Mouse (Mus musculus) hindbrain, postnatal 0 days (tissue): ENCODE results near the gene Ddx4. TPM values are rescaled to one million over a fixed set of nuclear protein-coding genes. Genes with fewer than 3 reads are reported as not detected.
A peak's percentile ranks its signal among the peaks of the same experiment; 100 is the strongest.

Experiments used
- ATAC-seq: fragments of 200-750 bp; cut with Nextera tagmentation; 2 replicates; pipeline ENCODE4 v1.8.0; 2017; ENCODE audit warnings: mild to moderate bottlenecking, moderate TSS enrichment, moderate library complexity
- DNase-seq: peaks from one replicate; pipeline ENCODE4 v3.0.0-alpha.2; 2015; ENCODE audit warnings: low spot score
- H3K27ac ChIP-seq: fragments of 300-500 bp; sonication (generic); 2 replicates; pipeline ENCODE4 v1.5.1; 2014; ENCODE audit warnings: mild to moderate bottlenecking
- H3K27me3 ChIP-seq: fragments of 300-500 bp; sonication (generic); 2 replicates; pipeline ENCODE4 v1.6.1; 2014; ENCODE audit warnings: low read length, mixed read lengths; ENCODE audit not compliant: insufficient read depth
- H3K36me3 ChIP-seq: fragments of 300-500 bp; sonication (generic); 2 replicates; pipeline ENCODE4 v1.6.1; 2014; ENCODE audit warnings: low read length, mixed read lengths; ENCODE audit not compliant: insufficient read depth
- H3K4me1 ChIP-seq: fragments of 300-500 bp; sonication (generic); 2 replicates; pipeline ENCODE4 v1.6.1; 2014; ENCODE audit warnings: antibody characterized with exemption, low read length, mixed read lengths; ENCODE audit not compliant: insufficient read depth
- H3K4me2 ChIP-seq: fragments of 300-500 bp; sonication (generic); 2 replicates; pipeline ENCODE4 v1.6.1; 2014; ENCODE audit warnings: low read depth, mild to moderate bottlenecking, low read length, moderate library complexity, mixed read lengths
- H3K4me3 ChIP-seq: fragments of 300-500 bp; sonication (generic); 2 replicates; pipeline ENCODE4 v1.5.1; 2014; ENCODE audit warnings: low read length
- H3K9ac ChIP-seq: fragments of 300-500 bp; sonication (generic); replicated peaks from 2 replicates; pipeline ENCODE4 v1.6.1; 2014; ENCODE audit warnings: mild to moderate bottlenecking, low read length, moderate library complexity, mixed read lengths
- H3K9me3 ChIP-seq: fragments of 300-500 bp; sonication (generic); 2 replicates; pipeline ENCODE4 v1.6.1; 2016; ENCODE audit warnings: low read length, mixed read lengths
- CTCF ChIP-seq: IDR thresholded peaks from 2 replicates; pipeline ENCODE4 v1.5.1; 2016; ENCODE audit warnings: antibody characterized with exemption, control low read depth, low read depth
- WGBS: fragments of 180-500 bp; shearing (Covaris S2); extraction: QIAGEN DNeasy Blood & Tissue Kit; methylation state at CpG from one replicate; pipeline ENCODE4 v1.1.7; 2014; 5-methylcytosine and 5-hydroxymethylcytosine counted together
- polyA plus RNA-seq: library from polyadenylated mRNA; unstranded; fragments of >200 nt; fragmentation: Nextera tagmentation; extraction: Ambion mirVana; gene quantifications from 2 replicates; pipeline ENCODE4 v1.2.1, GENCODE M21; 2015
- total RNA-seq: library from RNA; depleted of rRNA; stranded (reverse); fragments of >200 nt; gene quantifications from 2 replicates; pipeline ENCODE4 v1.2.3, GENCODE M21; 2014

The Ddx4 gene
- total and polyA plus RNA-seq, 2 experiments from 2014 or later: 0.37 to 0.41 TPM

DNA sequence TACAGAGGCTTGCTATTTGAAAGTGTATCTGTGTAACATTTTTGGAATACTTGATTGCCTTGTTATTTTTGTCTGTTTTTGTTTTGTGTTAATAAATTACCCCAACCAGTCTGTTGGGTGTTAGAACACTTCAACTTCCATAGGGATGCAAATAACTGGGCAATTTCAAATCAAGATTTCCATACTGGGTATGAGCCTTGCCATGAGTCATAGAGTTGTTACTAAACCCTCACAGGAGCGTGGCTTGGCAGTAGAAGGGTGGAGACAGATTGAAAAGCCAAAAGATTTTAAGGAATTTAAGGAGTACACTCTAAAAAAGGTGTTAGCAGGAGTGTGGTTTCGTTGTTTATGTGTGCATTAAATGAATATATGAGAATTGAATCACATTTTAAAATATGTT, 31.0 kb upstream of the Ddx4 start:
- no peaks in the 10 kb centered on the region for H3K27me3 ChIP-seq
- DNase-seq (no peak), ATAC-seq (no peak)
- H3K4me1 ChIP-seq: no peaks in the 10 kb centered on the region
- H3K4me2 ChIP-seq: no peak overlapping the region
- no peak overlapping the region for H3K4me3 ChIP-seq
- TF ChIP-seq CTCF: no peak
- H3K27ac ChIP-seq: no peak overlapping the region
- 86% methylated on average over 2 of the region's 2 CpGs for WGBS
- no peak overlapping the region for H3K9ac ChIP-seq
- no peaks in the 10 kb centered on the region for H3K9me3 ChIP-seq
- H3K36me3 ChIP-seq: peaks cover 5% of the 10 kb centered on the region; the same call in 1 of the 2 replicates

DNA sequence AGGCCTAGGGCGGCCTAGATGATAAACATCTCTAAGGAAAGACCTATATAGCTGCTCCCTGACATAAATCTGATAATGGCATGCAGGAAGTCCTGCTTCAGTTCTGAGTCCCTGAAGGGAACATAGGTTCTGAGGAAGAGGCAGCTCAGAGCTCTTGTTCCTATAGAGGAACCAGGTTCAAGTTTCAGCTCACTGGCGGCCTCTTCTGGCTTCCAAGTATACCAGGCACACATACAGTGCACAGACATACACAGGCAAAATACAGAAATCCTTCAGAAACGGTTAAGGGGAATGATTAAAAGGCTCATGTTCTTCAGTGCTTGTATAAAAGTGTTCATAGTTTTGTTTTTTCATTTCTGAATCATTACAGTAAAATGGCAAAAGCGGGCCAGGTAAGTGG, 25.9 kb upstream of the Ddx4 start:
- ATAC-seq: no peak
- Histone ChIP-seq H3K27ac (no peak overlapping the region), H3K4me1 (no peaks in the 10 kb centered on the region), H3K27me3 (no peaks in the 10 kb centered on the region), H3K36me3 (no peaks in the 10 kb centered on the region), H3K9me3 (no peaks in the 10 kb centered on the region), H3K4me2 (no peak overlapping the region), H3K9ac (no peak overlapping the region), H3K4me3 (no peak overlapping the region)
- TF ChIP-seq CTCF: no peak
- 89% methylated on average over 4 of the region's 4 CpGs for WGBS
- peak; percentile 34 for DNase-seq

DNA sequence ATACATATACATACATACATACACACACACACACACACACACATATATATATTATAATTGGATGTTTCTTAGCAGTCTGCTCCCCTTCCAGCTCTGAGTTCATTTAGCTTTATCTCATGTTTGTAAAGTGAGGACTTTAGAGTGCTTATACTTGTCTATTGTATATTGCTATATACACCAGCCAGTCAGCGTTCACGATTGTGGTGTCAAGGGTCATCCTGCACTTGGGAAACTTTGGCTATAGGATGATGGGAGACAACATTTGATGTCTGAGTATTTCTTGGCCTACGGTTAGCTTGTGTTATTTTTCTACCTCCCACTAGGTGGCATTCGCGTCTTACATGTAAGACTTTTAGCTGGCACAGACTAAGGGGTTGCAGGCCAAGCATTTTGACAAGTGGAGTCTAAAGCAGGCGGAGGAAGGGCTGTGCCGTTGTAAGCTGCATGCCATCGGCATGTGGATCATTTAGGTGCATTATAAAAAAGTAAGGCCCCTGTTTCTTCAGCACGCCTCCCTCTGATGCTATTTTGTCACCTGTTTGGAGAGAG, 21.7 kb upstream of the Ddx4 start:
- peak; percentile 86 for ATAC-seq
- Histone ChIP-seq H3K4me1 (no peaks in the 10 kb centered on the region), H3K4me2 (no peak overlapping the region), H3K27ac (no peak overlapping the region), H3K4me3 (no peak overlapping the region), H3K36me3 (peaks cover 13% of the 10 kb centered on the region), H3K9ac (no peak overlapping the region), H3K9me3 (no peaks in the 10 kb centered on the region), H3K27me3 (no peaks in the 10 kb centered on the region)
- peak; percentile 96 for TF ChIP-seq CTCF
- 8% methylated on average over 9 of the region's 9 CpGs for WGBS
- peak; percentile 94 for DNase-seq

DNA sequence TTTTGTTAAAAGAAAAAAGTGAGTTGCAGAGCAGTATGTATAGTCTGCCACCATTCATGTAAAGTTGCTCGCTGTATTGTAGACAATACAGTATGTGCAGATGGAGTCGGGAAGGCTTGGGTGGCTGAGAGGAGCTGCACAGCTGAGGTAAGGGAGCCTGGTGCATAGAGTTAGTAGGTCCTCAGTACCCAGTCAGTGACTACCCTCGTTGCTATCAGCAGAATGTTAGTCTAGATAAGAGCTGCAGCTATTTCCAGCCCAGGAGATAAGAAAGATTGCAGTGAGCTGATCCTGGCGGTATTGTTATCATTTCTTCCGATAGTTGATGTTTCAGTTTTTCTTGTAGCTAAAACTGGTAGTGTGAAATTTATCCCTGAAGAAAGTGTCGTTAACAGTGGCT, 20.5 kb upstream of the Ddx4 start:
- WGBS: 85% methylated on average over 6 of the region's 6 CpGs

DNA sequence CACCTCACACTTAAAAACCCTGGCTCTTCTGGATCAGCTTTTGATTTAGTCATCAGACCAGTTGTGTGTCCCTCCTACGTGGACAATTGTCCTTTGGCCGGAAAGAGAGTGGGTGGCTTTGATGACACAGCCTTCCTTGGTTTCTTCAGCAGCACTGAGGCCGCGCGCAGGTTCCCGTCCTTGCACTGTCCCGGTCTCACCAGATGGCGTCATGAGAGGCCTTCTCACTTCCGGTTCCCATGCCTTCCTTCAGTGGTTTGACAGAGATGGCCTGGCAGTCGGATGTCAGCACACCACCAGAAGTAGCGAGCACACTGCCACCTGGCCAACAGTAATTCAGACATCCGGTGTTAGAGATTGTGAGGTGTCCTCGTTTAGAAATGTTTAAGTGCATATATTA, 19.4 kb upstream of the Ddx4 start:
- peak; percentile 12; the same call in 1 of the 2 replicates for TF ChIP-seq CTCF
- no peak overlapping the region for H3K4me2 ChIP-seq
- no peak overlapping the region for H3K9ac ChIP-seq
- no peaks in the 10 kb centered on the region for H3K4me1 ChIP-seq
- H3K9me3 ChIP-seq: no peaks in the 10 kb centered on the region
- DNase-seq (no peak), ATAC-seq (no peak)
- H3K36me3 ChIP-seq: peaks cover 13% of the 10 kb centered on the region
- H3K27me3 ChIP-seq: no peaks in the 10 kb centered on the region
- no peak overlapping the region for H3K4me3 ChIP-seq
- no peak overlapping the region for H3K27ac ChIP-seq
- WGBS: 69% methylated on average over 13 of the region's 13 CpGs

More for the DNA sequence above, 20.5 kb upstream of the Ddx4 start:
- H3K27me3 ChIP-seq: no peaks in the 10 kb centered on the region
- no peaks in the 10 kb centered on the region for H3K9me3 ChIP-seq
- no peak overlapping the region for H3K4me3 ChIP-seq
- no peak for TF ChIP-seq CTCF
- no peaks in the 10 kb centered on the region for H3K4me1 ChIP-seq
- DNase-seq: no peak
- H3K36me3 ChIP-seq: peaks cover 13% of the 10 kb centered on the region
- H3K27ac ChIP-seq: no peak overlapping the region
- no peak for ATAC-seq
- no peak overlapping the region for H3K9ac ChIP-seq
- no peak overlapping the region for H3K4me2 ChIP-seq

DNA sequence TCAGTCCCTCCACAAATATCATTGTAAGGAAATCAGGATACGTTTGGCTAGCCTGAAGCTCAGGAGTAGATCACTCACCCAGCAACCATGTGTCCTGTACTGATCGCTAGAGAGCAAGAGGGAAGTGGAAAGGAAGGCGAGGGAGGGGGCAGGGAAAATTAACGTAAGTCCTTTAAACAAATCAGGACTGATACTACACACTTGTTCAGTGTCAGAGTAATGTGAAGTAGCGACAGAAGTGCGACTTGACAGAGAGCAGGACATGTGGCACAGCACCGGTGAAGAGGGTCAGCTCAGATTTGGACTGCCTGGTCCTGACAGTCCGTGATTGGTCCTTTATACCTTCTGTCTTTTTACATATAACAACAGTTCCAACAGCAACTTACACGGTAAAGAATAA, 14.9 kb upstream of the Ddx4 start:
- ATAC-seq: no peak
- Histone ChIP-seq H3K4me3 (no peak overlapping the region), H3K9ac (no peak overlapping the region), H3K27me3 (no peaks in the 10 kb centered on the region), H3K27ac (no peak overlapping the region), H3K9me3 (no peaks in the 10 kb centered on the region), H3K36me3 (peaks cover 13% of the 10 kb centered on the region), H3K4me1 (no peaks in the 10 kb centered on the region), H3K4me2 (no peak overlapping the region)
- no peak for TF ChIP-seq CTCF
- no peak for DNase-seq
- 86% methylated on average over 9 of the region's 9 CpGs for WGBS

DNA sequence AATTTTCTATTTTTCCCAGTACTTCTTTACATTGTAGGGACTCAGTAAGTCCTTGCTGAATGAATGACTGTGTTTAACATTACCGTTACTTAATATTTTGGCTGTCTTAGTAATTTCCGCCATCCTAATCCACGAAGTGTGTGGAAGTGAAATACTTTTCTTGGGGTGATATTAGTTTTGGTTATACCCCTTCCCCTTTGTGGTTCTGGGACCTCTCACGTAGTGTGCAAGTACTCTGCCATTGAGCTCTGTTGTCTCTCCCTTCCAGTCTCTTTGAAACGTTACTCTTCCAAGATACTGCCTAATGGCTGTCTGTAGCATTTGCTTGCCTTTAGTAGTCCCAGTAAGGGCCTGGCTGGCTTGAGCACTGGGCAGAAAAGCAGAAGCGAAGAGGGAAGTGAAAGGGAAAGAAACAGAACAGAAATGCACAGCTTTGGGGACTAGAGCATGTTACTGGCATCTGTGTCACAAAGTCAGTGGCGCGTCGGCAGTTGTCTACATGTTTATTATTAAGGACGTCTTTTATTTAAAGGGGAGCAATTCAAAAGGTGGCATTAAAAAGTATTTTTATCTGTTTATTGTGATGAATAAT, 14.3 kb upstream of the Ddx4 start:
- Histone ChIP-seq H3K9ac (no peak overlapping the region), H3K4me3 (no peak overlapping the region), H3K4me1 (no peaks in the 10 kb centered on the region), H3K9me3 (no peaks in the 10 kb centered on the region), H3K27me3 (no peaks in the 10 kb centered on the region), H3K4me2 (no peak overlapping the region), H3K27ac (no peak overlapping the region), H3K36me3 (peaks cover 7% of the 10 kb centered on the region)
- 87% methylated on average over 10 of the region's 10 CpGs for WGBS
- DNase-seq: no peak
- ATAC-seq: no peak
- no peak for TF ChIP-seq CTCF
